Mouse (Mus musculus) macrophage (primary cell): ENCODE measurements around the gene Csf2ra. TPM values are rescaled to one million over a fixed set of nuclear protein-coding genes. Genes with fewer than 3 reads are reported as not detected.

Source experiments
- polyA plus RNA-seq: library from polyadenylated mRNA; stranded (reverse); fragments of 250-400 nt; gene quantifications from 3 replicates; pipeline ENCODE4 v1.2.4, GENCODE M21; 2018; ENCODE audit warnings: inconsistent platforms

Csf2ra gene
- polyA plus RNA-seq, 1 experiment from 2014 or later, result 109 TPM

Other genes with a start within 250 kb of the Csf2ra start
- 11.0 to 17.1 TPM (median 15.2 TPM) in 3 replicates for gene Zfp950, start 87.6 kb downstream of the Csf2ra start, polyA plus RNA-seq
- not detected in 3 replicates for gene Gm7102, start 52.1 kb downstream of the Csf2ra start, polyA plus RNA-seq
- not detected in 3 replicates for gene Gm6020, start 44.5 kb downstream of the Csf2ra start, polyA plus RNA-seq
- not detected in 3 replicates for gene Gm21060, start 68.6 kb upstream of the Csf2ra start, polyA plus RNA-seq